Mouse (Mus musculus): ENCODE measurements around the gene Msrb2. TPM values are rescaled to one million over a fixed set of nuclear protein-coding genes. Genes with fewer than 3 reads are reported as not detected.

The Msrb2 gene
- 25.4 and 27.7 TPM in 2 replicates for polyA plus RNA-seq (2016; fragmentation: Nextera tagmentation; extraction: Ambion mirVana)

DNA sequence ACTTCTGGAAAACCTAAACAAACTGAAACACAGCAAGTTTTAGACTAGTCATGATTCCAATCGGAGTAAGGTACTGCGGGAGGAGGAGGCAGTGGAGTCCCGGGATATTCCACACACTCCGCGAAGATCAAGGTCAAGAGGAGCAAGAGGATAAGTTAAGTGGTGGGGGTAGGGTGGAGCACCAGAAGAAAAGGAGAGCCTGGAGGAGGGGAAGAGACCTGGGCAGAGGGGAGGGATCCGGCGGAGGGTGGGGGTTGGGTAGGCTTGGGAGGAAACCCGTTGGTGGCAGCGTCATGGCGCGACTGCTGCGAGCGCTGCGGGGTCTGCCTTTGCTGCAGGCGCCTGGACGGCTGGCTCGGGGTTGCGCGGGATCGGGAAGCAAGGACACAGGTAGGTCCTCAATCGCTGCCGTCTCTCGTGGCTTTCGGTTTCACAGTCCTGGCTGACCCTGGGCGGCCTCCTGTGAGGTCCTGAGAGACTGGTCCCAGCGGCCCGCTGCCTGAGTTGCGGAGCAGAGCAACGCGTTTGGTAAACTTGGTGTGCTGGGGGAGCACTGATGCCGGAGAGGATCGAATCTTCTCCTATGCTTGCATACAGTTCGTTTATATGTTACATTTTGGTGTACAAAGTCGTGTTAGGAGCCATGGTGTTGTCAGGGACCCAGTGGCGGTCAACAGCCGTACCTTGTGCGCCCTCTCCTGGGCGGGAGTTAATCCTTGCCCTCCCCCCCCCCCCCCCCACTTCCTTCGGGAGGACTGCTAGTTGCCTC is at the start of gene Msrb2:
Gene Msrb2 (plus strand): TSS at position 51 of the 769 bp plus-strand sequence.
- Histone ChIP-seq H3K27ac (peak within 1 kb of the TSS; percentile 76), H3K9me3 (no peaks in the 10 kb centered on the region), H3K4me3 (peak within 1 kb of the TSS; percentile 70), H3K4me1 (no peaks in the 10 kb centered on the region), H3K4me2 (replicated peaks) (peak within 1 kb of the TSS; percentile 59), H3K9ac (peak within 1 kb of the TSS; percentile 73), H3K27me3 (no peaks in the 10 kb centered on the region), H3K36me3 (no peaks in the 10 kb centered on the region)
- peak; percentile 90 for ATAC-seq (ENCODE audit: insufficient number of reproducible peaks, insufficient read depth, low FRiP score, low TSS enrichment)
- under 1% methylated on average over 39 of the region's 39 CpGs for WGBS

DNA sequence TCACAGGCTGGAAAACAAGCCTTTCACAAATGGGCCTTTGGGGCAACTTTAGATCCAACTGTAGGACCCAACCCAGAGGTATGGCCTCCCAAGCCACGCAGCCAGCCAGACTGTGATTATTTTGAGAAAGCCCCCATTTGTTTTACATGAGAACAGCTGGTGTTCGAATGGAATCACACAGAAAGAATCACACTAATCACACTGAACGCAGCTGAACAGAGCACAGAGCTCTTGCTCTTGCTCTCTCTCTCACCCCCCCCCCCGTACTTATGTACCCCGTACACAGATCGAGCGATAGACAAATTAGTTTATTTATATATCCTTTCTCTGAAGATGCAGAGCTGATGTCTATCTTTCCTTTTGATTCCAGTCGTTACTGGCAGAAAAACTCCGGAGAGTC is 48.8 kb upstream of the Msrb2 start:
- ATAC-seq (ENCODE audit: insufficient number of reproducible peaks, insufficient read depth, low FRiP score, low TSS enrichment), result no peak
- WGBS, result 78% methylated on average over 9 of the region's 9 CpGs
- no peaks in the 10 kb centered on the region for H3K36me3 ChIP-seq
- H3K27me3 ChIP-seq, result no peaks in the 10 kb centered on the region
- H3K27ac ChIP-seq, result no peak overlapping the region
- H3K4me3 ChIP-seq, result no peak overlapping the region
- no peak overlapping the region for H3K9ac ChIP-seq
- no peaks in the 10 kb centered on the region for H3K4me1 ChIP-seq
- H3K9me3 ChIP-seq, result no peaks in the 10 kb centered on the region
- no peak overlapping the region for H3K4me2 ChIP-seq (replicated peaks)

DNA sequence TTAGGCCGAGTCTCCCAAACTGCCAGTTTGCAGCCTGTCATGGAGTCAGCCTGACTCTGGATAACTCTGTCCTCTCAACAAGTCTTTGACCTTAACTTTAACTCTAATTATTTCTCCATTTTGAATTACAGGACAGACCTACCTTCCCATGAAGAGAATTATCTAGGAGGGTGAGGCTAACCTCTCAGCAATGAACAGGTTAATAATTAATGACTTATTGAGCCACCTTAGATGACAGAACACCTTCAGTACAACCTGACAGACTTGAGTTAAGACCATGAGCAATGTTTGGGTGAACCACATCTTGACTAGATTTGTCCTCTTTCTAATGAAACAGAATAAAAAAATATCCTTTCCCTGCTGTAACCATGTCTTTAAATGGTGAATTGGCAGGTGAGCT is 44.9 kb upstream of the Msrb2 start:
- Histone ChIP-seq H3K9ac (no peak overlapping the region), H3K4me1 (no peaks in the 10 kb centered on the region), H3K4me2 (replicated peaks) (no peak overlapping the region), H3K9me3 (no peaks in the 10 kb centered on the region), H3K27ac (no peak overlapping the region), H3K36me3 (no peaks in the 10 kb centered on the region), H3K27me3 (no peaks in the 10 kb centered on the region), H3K4me3 (no peak overlapping the region)
- ATAC-seq (ENCODE audit: insufficient number of reproducible peaks, insufficient read depth, low FRiP score, low TSS enrichment), result no peak
- WGBS, result 88% methylated on average over 1 of the region's 1 CpGs

DNA sequence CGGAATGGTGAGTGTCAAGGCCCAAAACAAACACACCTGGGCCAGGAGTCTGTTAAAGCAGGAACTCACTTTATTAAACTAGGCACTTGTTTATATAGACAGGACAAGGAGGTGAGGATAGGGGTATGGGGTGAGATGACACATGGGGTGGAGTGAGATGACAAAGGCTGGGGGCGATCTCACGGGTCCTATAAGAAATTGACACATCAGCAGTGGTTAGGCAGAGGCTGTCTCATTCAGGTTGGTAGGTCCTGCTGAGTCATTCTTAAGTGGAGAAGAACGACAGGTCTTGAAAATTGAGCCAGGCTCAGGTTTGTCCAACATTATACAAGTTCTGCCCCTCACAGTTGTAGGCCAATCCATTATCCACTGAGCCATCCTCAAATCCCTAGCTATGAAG is 43.4 kb upstream of the Msrb2 start:
- 76% methylated on average over 4 of the region's 4 CpGs for WGBS
- Histone ChIP-seq H3K27me3 (no peaks in the 10 kb centered on the region), H3K9ac (no peak overlapping the region), H3K9me3 (no peaks in the 10 kb centered on the region), H3K4me2 (replicated peaks) (no peak overlapping the region), H3K4me1 (no peaks in the 10 kb centered on the region), H3K27ac (no peak overlapping the region), H3K36me3 (no peaks in the 10 kb centered on the region), H3K4me3 (no peak overlapping the region)
- ATAC-seq (ENCODE audit: insufficient number of reproducible peaks, insufficient read depth, low FRiP score, low TSS enrichment), result no peak

DNA sequence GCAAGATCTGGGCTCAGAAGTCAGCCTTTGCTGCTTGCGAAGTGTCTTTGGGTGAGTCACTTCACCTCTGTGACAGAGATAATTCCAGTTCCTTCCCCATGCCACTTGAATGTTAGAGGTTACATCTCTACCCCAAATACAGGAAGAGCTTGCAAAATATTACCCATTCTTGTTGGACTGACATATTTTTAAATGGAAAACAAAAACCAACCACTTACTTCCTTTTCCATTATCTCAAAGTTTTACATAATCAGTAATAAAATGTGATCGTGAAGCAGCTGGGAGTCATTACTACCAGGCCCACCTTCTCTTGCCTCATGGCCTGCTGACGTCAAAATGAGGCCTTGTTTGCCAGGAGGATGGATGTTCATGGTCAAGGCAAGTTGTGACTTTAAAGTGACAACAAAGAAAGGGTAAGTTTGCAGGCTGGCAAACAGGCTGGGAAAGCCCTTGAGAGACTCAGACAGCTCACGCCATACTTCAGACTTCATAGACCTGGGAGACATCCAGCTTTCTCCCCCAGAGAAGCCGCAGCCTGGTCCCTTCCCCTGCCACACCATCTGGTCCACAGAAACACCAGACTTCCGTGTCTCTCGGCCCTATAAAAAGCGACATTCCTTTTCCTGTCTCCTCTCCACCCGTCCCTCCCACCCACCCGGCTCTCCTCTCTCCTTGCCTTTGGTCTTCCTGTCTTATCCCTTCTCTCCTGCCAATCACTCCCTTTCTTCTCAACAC is 27.2 kb upstream of the Msrb2 start:
- Histone ChIP-seq H3K9ac (no peak overlapping the region), H3K36me3 (no peaks in the 10 kb centered on the region), H3K4me2 (replicated peaks) (peak overlapping the region; percentile 29), H3K4me1 (no peaks in the 10 kb centered on the region), H3K27me3 (no peaks in the 10 kb centered on the region), H3K27ac (no peak overlapping the region), H3K9me3 (no peaks in the 10 kb centered on the region), H3K4me3 (no peak overlapping the region)
- 42% methylated on average over 10 of the region's 10 CpGs for WGBS
- no peak for ATAC-seq (ENCODE audit: insufficient number of reproducible peaks, insufficient read depth, low FRiP score, low TSS enrichment)

DNA sequence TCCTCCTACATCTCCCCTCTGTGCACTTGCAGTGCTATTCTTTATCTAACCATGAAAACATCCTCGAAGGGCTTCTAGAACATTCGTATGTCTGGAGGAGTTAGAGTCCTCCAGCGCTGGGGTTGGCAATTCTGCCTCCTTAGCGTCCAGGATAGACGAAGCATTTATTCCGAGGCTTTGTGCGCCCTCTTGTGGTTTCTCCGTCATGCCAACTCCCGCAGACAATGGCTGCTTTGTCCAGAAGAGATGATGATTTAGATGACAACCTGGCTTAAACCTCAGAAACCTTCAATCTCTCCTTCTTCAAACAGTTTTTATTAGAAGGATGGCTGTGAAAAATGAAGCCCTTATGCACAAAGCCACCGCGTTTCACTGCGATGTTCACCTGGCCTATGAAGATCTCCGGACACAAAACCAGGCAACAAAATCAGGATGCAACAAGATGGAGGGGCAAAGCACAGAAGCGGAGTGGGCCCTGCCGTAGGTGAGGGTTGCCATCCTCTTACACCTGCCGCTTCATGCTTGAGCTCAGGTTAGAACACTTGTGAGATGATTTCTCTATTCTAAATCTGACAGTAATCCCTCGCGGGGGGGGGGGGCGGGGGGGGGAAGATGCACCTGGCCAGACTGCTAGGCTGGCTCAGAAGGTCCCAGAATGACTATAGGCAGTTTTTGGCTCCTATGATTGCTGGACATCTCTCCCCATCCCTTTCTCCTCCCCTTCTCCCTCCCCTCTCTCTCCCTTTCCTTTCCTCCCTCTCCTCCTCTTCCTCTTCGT is 26.4 kb upstream of the Msrb2 start:
- H3K4me1 ChIP-seq, result no peaks in the 10 kb centered on the region
- no peaks in the 10 kb centered on the region for H3K9me3 ChIP-seq
- H3K27ac ChIP-seq, result no peak overlapping the region
- H3K36me3 ChIP-seq, result no peaks in the 10 kb centered on the region
- 0 out of 2 replicates have a peak, but pooled peaks have one; percentile 60 for ATAC-seq (ENCODE audit: insufficient number of reproducible peaks, insufficient read depth, low FRiP score, low TSS enrichment)
- peak overlapping the region; percentile 29 for H3K4me2 ChIP-seq (replicated peaks)
- no peak overlapping the region for H3K4me3 ChIP-seq
- H3K27me3 ChIP-seq, result no peaks in the 10 kb centered on the region
- no peak overlapping the region for H3K9ac ChIP-seq
- 26% methylated on average over 19 of the region's 20 CpGs for WGBS

GRCm38 (mm10) chr2:19345414-19345964 is 25.8 kb upstream of the Msrb2 start:
- ATAC-seq (ENCODE audit: insufficient number of reproducible peaks, insufficient read depth, low FRiP score, low TSS enrichment), result peak; percentile 56; the same call in 1 of the 2 replicates
- Histone ChIP-seq H3K36me3 (no peaks in the 10 kb centered on the region), H3K9me3 (no peaks in the 10 kb centered on the region), H3K9ac (no peak overlapping the region), H3K4me2 (replicated peaks) (no peak overlapping the region), H3K4me3 (no peak overlapping the region), H3K27ac (no peak overlapping the region), H3K27me3 (no peaks in the 10 kb centered on the region), H3K4me1 (no peaks in the 10 kb centered on the region)
- 78% methylated on average over 5 of the region's 5 CpGs for WGBS

DNA sequence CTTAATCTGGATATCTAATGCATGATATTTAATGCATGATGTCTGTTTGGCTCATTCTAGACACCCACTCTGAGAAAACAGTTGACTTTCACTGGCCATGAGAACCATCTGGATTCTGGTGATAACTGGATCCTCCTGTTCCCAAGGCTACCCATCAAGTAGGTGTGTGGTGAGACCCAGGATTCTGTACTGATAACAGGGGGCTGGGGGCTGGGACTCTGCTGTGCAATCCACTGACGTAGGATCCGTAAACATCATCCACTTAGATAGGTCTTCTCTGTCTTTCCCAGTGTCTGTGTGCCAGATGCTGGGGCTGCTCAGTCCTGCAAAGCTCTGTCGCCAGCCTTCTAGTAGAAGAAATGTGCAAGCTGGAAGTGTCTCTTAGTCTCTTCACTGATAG is 22.8 kb upstream of the Msrb2 start:
- no peak for ATAC-seq (ENCODE audit: insufficient number of reproducible peaks, insufficient read depth, low FRiP score, low TSS enrichment)
- Histone ChIP-seq H3K4me2 (replicated peaks) (no peak overlapping the region), H3K27me3 (no peaks in the 10 kb centered on the region), H3K36me3 (no peaks in the 10 kb centered on the region), H3K4me1 (no peaks in the 10 kb centered on the region), H3K9ac (no peak overlapping the region), H3K4me3 (no peak overlapping the region), H3K9me3 (no peaks in the 10 kb centered on the region), H3K27ac (no peak overlapping the region)
- 62% methylated on average over 3 of the region's 3 CpGs for WGBS

DNA sequence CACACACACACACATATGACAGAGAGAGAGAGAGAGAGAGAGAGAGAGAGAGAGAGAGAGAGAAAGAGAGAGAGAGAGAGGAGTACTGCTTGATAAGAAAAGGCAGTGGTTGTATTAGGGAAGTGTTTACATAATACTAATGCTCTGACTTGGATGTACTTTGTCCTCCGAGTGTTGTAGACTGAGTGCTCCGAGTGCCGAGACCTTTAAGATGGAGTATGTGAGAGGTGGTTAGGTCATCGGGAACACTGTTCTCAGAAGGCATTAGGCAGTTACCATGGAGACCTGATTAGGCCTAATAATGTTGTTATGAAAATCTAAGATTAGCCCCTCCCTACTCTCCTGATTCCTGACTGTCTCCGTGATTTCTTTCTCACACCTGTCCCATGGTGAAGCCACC is 21.1 kb upstream of the Msrb2 start:
- 79% methylated on average over 5 of the region's 5 CpGs for WGBS
- Histone ChIP-seq H3K4me3 (no peak overlapping the region), H3K9ac (no peak overlapping the region), H3K9me3 (no peaks in the 10 kb centered on the region), H3K27ac (no peak overlapping the region), H3K36me3 (no peaks in the 10 kb centered on the region), H3K4me1 (no peaks in the 10 kb centered on the region), H3K27me3 (no peaks in the 10 kb centered on the region), H3K4me2 (replicated peaks) (no peak overlapping the region)
- ATAC-seq (ENCODE audit: insufficient number of reproducible peaks, insufficient read depth, low FRiP score, low TSS enrichment), result no peak

- H3K36me3 ChIP-seq, result no peaks in the 10 kb centered on the region
- H3K4me1 ChIP-seq, result no peaks in the 10 kb centered on the region
- no peaks in the 10 kb centered on the region for H3K9me3 ChIP-seq
- no peak overlapping the region for H3K4me3 ChIP-seq
- no peak overlapping the region for H3K4me2 ChIP-seq (replicated peaks)
- 90% methylated on average over 1 of the region's 1 CpGs for WGBS
- no peak for ATAC-seq (ENCODE audit: insufficient number of reproducible peaks, insufficient read depth, low FRiP score, low TSS enrichment)
- no peak overlapping the region for H3K27ac ChIP-seq
- H3K27me3 ChIP-seq, result no peaks in the 10 kb centered on the region
- no peak overlapping the region for H3K9ac ChIP-seq
Observed at GRCm38 (mm10) chr2:19351615-19352253, 19.5 kb upstream of the Msrb2 start.

DNA sequence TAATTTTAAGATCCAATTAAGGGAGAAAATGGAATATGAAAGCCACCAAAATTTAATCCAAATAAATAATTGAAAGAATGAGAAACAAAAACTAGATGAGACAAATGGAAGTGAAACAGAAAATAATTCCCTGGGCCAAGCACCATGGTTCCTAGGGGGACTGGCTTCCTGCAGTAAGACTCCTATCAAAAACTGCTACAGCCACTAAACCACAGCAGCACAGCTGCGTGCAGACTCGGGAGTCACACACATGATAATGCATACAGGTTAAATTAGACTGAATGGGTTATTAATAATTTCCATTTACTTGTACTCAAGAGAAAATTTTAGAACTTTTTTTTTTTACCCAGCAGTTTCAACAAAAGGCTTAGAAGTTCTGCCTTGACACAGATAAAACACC is 18.1 kb upstream of the Msrb2 start:
- Histone ChIP-seq H3K9me3 (no peaks in the 10 kb centered on the region), H3K36me3 (no peaks in the 10 kb centered on the region), H3K4me3 (no peak overlapping the region), H3K27ac (no peak overlapping the region), H3K9ac (no peak overlapping the region), H3K4me2 (replicated peaks) (no peak overlapping the region), H3K4me1 (no peaks in the 10 kb centered on the region), H3K27me3 (no peaks in the 10 kb centered on the region)
- WGBS, result 90% methylated on average over 2 of the region's 2 CpGs
- ATAC-seq (ENCODE audit: insufficient number of reproducible peaks, insufficient read depth, low FRiP score, low TSS enrichment), result no peak

Data from embryonic facial prominence, embryonic 12.5 days (tissue).